Mouse (Mus musculus) induced T-regulatory cell, adult 2 months (primary cell): ENCODE measurements around the gene Taf6l.
A peak's percentile ranks its signal among the peaks of the same experiment; 100 is the strongest.

Source experiments
- DNase-seq: peaks from one replicate; pipeline ENCODE4 v3.0.0-alpha.2; 2012; ENCODE audit warnings: low read depth

The Taf6l gene

GRCm38 (mm10) chr19:8786008-8786781 lies at the start of gene Taf6l:
Taf6l (minus strand) TSS chr19:8786417.
- DNase-seq, result peak; percentile 97

GRCm38 (mm10) chr19:8832971-8833370 lies 46.8 kb upstream of the Taf6l start:
- no peak for DNase-seq

GRCm38 (mm10) chr19:8831262-8831661 lies 45.0 kb upstream of the Taf6l start:
- no peak for DNase-seq

- no peak for DNase-seq
These were observed 44.4 kb upstream of the Taf6l start for GRCm38 (mm10) chr19:8830664-8831063.

GRCm38 (mm10) chr19:8829660-8830059 lies 43.4 kb upstream of the Taf6l start, which contains the start of gene AC129217.1:
AC129217.1 (plus strand) TSS chr19:8829773.
- DNase-seq, result no peak

GRCm38 (mm10) chr19:8822696-8823095 lies 36.5 kb upstream of the Taf6l start:
- DNase-seq, result no peak

- DNase-seq, result no peak
These were observed 34.9 kb upstream of the Taf6l start for GRCm38 (mm10) chr19:8821146-8821545.

- DNase-seq, result no peak
These were observed 34.3 kb upstream of the Taf6l start for GRCm38 (mm10) chr19:8820424-8820956.

GRCm38 (mm10) chr19:8819596-8820423 lies 33.6 kb upstream of the Taf6l start, which contains the start of gene Hnrnpul2:
Hnrnpul2 (plus strand) TSS chr19:8820010.
- DNase-seq, result peak; percentile 99

GRCm38 (mm10) chr19:8818801-8819595 lies 32.8 kb upstream of the Taf6l start, which contains the start of gene Ttc9c:
Ttc9c (minus strand) TSS chr19:8819333.
- peak; percentile 97 for DNase-seq

- no peak for DNase-seq
These were observed 32.1 kb upstream of the Taf6l start for GRCm38 (mm10) chr19:8818301-8818798.

GRCm38 (mm10) chr19:8817001-8817400 lies 30.8 kb upstream of the Taf6l start:
- no peak for DNase-seq

GRCm38 (mm10) chr19:8815812-8816211 lies 29.6 kb upstream of the Taf6l start:
- DNase-seq, result no peak

- peak; percentile 48 for DNase-seq
These were observed 20.6 kb upstream of the Taf6l start for GRCm38 (mm10) chr19:8806810-8807209.

GRCm38 (mm10) chr19:8803879-8804660 lies 17.9 kb upstream of the Taf6l start:
- no peak for DNase-seq

GRCm38 (mm10) chr19:8803204-8803780 lies 17.1 kb upstream of the Taf6l start:
- no peak for DNase-seq

GRCm38 (mm10) chr19:8802130-8802821 lies 16.1 kb upstream of the Taf6l start, which contains the start of gene Zbtb3:
Zbtb3 (plus strand) TSS chr19:8802555.
- peak; percentile 98 for DNase-seq

GRCm38 (mm10) chr19:8798947-8799315 lies 12.7 kb upstream of the Taf6l start:
- no peak for DNase-seq

GRCm38 (mm10) chr19:8798264-8798946 lies 12.2 kb upstream of the Taf6l start, which contains the start of gene Polr2g:
Polr2g (minus strand) TSS chr19:8798577.
- DNase-seq, result peak; percentile 96
